33 mouse cellular contexts compared by ENCODE assay signal in the genomic region with DNA sequence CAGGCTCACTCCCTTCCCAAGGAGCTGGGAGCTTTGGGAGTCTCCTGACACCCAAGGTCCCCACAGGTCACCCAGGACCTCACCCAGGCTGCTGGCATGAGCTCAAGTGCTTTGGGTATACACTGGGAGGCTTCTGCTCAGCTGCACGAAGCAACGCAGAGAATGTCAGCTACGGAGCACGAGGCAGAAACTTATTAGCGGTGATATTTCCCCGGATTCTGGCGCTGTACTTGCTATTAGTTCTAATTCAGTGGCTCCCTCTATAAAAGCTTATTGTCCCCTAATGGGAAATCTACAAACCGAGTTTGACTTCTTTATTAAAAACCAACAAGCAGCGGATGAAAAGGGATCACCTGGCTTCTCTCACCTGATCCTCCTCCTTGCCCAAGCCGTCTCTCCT. TPM values are rescaled to one million over a fixed set of nuclear protein-coding genes. Genes with fewer than 3 reads are reported as not detected.
DNase-seq lines count a peak whose midpoint lies in the region; ATAC-seq and TF ChIP-seq lines count a peak whose summit lies in the region.
"Had no signal": no experiment of that assay in that cellular context is flagged by ENCODE, and none has a peak within 500 bp of the region (broad histone marks: within the 10 kb centered on the region; RNA-seq: fewer than 3 reads in every experiment).

No protein-coding gene starts in this region.

- H3K9me3 ChIP-seq in forebrain, postnatal 0 days (ENCODE audit: low read length): 0 out of 2 replicates have a peak, but pooled peaks cover 7% of the 10 kb centered on the region
- peaks cover 9% of the 10 kb centered on the region for H3K9me3 ChIP-seq in forebrain, embryonic 13.5 days (replicated peaks)
- H3K9me3 ChIP-seq in midbrain, embryonic 15.5 days: no peaks in the 10 kb centered on the region
- H3K9me3 ChIP-seq in midbrain, embryonic 16.5 days (replicated peaks; ENCODE audit: control insufficient read depth, low read length, poor library complexity, severe bottlenecking): peaks cover 7% of the 10 kb centered on the region; the same call in 1 of the 2 replicates
- H3K9me3 ChIP-seq in hindbrain, embryonic 16.5 days (ENCODE audit: control insufficient read depth, low read length): peaks cover 3% of the 10 kb centered on the region
- H3K9me3 ChIP-seq: liver, embryonic 12.5 days had no signal

- H3K4me2 ChIP-seq in forebrain, postnatal 0 days (ENCODE audit: low read depth): no peak overlapping the region
- no peak overlapping the region for H3K4me2 ChIP-seq in forebrain, embryonic 13.5 days
- no peak overlapping the region for H3K4me2 ChIP-seq in midbrain, embryonic 15.5 days
- H3K4me2 ChIP-seq in midbrain, embryonic 16.5 days (ENCODE audit: low read length): no peak overlapping the region
- 0 out of 2 replicates have a peak overlapping the region, but pooled peaks have one; percentile 10 for H3K4me2 ChIP-seq in hindbrain, embryonic 16.5 days (ENCODE audit: low read length)
- H3K4me2 ChIP-seq: embryonic facial prominence, embryonic 12.5 days; heart, embryonic 13.5 days; liver, embryonic 12.5 days; neural tube, embryonic 12.5 days had no signal

- ATAC-seq in forebrain, postnatal 0 days: no peak
- no peak for ATAC-seq in forebrain, embryonic 13.5 days
- ATAC-seq in midbrain, embryonic 15.5 days (replicated peaks): 0 out of 2 replicates have a peak, but pooled peaks have one; percentile 53
- no peak for ATAC-seq in midbrain, embryonic 16.5 days
- ATAC-seq in hindbrain, embryonic 16.5 days: peak; percentile 31; the same call in 1 of the 2 replicates
- ATAC-seq: intestine, embryonic 16.5 days; liver, embryonic 12.5 days; liver, postnatal 0 days had no signal

- H3K27ac ChIP-seq in forebrain, postnatal 0 days (ENCODE audit: low read depth, low read length): no peak overlapping the region
- no peak overlapping the region for H3K27ac ChIP-seq in forebrain, embryonic 13.5 days
- H3K27ac ChIP-seq in midbrain, embryonic 15.5 days: no peak overlapping the region
- H3K27ac ChIP-seq in midbrain, embryonic 16.5 days (ENCODE audit: low read length): no peak overlapping the region
- H3K27ac ChIP-seq in hindbrain, embryonic 16.5 days (ENCODE audit: low read depth, low read length): no peak overlapping the region; the same call in 1 of the 2 replicates
- H3K27ac ChIP-seq: embryonic facial prominence, embryonic 12.5 days; heart, embryonic 13.5 days; kidney, postnatal 0 days; liver, embryonic 12.5 days; macrophage; neural tube, embryonic 12.5 days had no signal

- WGBS in forebrain, postnatal 0 days: 16% methylated on average over 10 of the region's 10 CpGs
- WGBS in forebrain, embryonic 13.5 days: 27% methylated on average over 10 of the region's 10 CpGs
- WGBS in midbrain, embryonic 15.5 days: 34% methylated on average over 10 of the region's 10 CpGs
- WGBS in midbrain, embryonic 16.5 days: 34% methylated on average over 10 of the region's 10 CpGs
- 22% methylated on average over 10 of the region's 10 CpGs for WGBS in hindbrain, embryonic 16.5 days

- peak; percentile 34 for DNase-seq in forebrain, postnatal 0 days
- DNase-seq in retina, embryonic 14.5 days (ENCODE audit: low spot score): peak; percentile 42
- no peak for DNase-seq in adipocyte (ENCODE audit: low spot score)
- DNase-seq in natural killer cell, adult 2 months (ENCODE audit: low spot score in 2 of 2): no peak
- DNase-seq: adrenal gland, adult 2 months; cerebellum, adult 9-10 months; cerebellum, postnatal 36 days; embryo, embryonic 11 days; gastrocnemius, postnatal 10 days; heart, postnatal 14 days; kidney, adult 8-10 months; layer of hippocampus, postnatal 36 days; left cerebral cortex, postnatal 4 days; liver, postnatal 0 days; right cerebral cortex, adult 18-20 months; spleen, adult 18-20 months; thymus, postnatal 14 days had no signal

- H3K27me3 ChIP-seq in forebrain, postnatal 0 days (ENCODE audit: insufficient read depth, low read length): no peaks in the 10 kb centered on the region
- peaks cover 9% of the 10 kb centered on the region for H3K27me3 ChIP-seq in forebrain, embryonic 13.5 days
- H3K27me3 ChIP-seq in midbrain, embryonic 15.5 days (replicated peaks): peaks cover 5% of the 10 kb centered on the region; the same call in 1 of the 2 replicates
- no peaks in the 10 kb centered on the region for H3K27me3 ChIP-seq in midbrain, embryonic 16.5 days (ENCODE audit: control insufficient read depth, insufficient read depth, low read depth, low read length)
- no peaks in the 10 kb centered on the region for H3K27me3 ChIP-seq in hindbrain, embryonic 16.5 days (replicated peaks; ENCODE audit: control insufficient read depth, insufficient read depth, low read length)
- H3K27me3 ChIP-seq: embryonic facial prominence, embryonic 12.5 days; liver, embryonic 12.5 days; neural tube, embryonic 12.5 days had no signal

- no peak overlapping the region for H3K4me3 ChIP-seq in forebrain, postnatal 0 days (ENCODE audit: low read depth, low read length)
- H3K4me3 ChIP-seq in forebrain, embryonic 13.5 days: no peak overlapping the region
- H3K4me3 ChIP-seq in midbrain, embryonic 15.5 days: no peak overlapping the region
- H3K4me3 ChIP-seq in midbrain, embryonic 16.5 days (ENCODE audit: low read depth, low read length): no peak overlapping the region
- H3K4me3 ChIP-seq in hindbrain, embryonic 16.5 days (ENCODE audit: low read length): no peak overlapping the region
- H3K4me3 ChIP-seq: embryonic facial prominence, embryonic 12.5 days; heart, embryonic 13.5 days; liver, embryonic 12.5 days; neural tube, embryonic 12.5 days had no signal

- no peak overlapping the region for H3K9ac ChIP-seq in forebrain, postnatal 0 days
- no peak overlapping the region for H3K9ac ChIP-seq in forebrain, embryonic 13.5 days
- H3K9ac ChIP-seq in midbrain, embryonic 15.5 days: no peak overlapping the region
- no peak overlapping the region for H3K9ac ChIP-seq in midbrain, embryonic 16.5 days (ENCODE audit: low read depth, low read length)
- H3K9ac ChIP-seq in hindbrain, embryonic 16.5 days (ENCODE audit: low read depth, low read length): no peak overlapping the region
- H3K9ac ChIP-seq: embryonic facial prominence, embryonic 12.5 days; heart, embryonic 13.5 days; liver, embryonic 12.5 days; liver, postnatal 0 days; neural tube, embryonic 12.5 days had no signal

- no peaks in the 10 kb centered on the region for H3K4me1 ChIP-seq in forebrain, postnatal 0 days (ENCODE audit: insufficient read depth)
- peaks cover 9% of the 10 kb centered on the region; the same call in 1 of the 2 replicates for H3K4me1 ChIP-seq in forebrain, embryonic 13.5 days
- peaks cover 18% of the 10 kb centered on the region for H3K4me1 ChIP-seq in midbrain, embryonic 15.5 days
- peaks cover 6% of the 10 kb centered on the region for H3K4me1 ChIP-seq in midbrain, embryonic 16.5 days (ENCODE audit: control insufficient read depth, insufficient read depth, low read length)
- peaks cover 14% of the 10 kb centered on the region for H3K4me1 ChIP-seq in hindbrain, embryonic 16.5 days (ENCODE audit: control insufficient read depth, insufficient read depth, low read depth, low read length)
- H3K4me1 ChIP-seq: embryonic facial prominence, embryonic 12.5 days; heart, embryonic 13.5 days; liver, embryonic 12.5 days; neural tube, embryonic 12.5 days had no signal

- no peaks in the 10 kb centered on the region for H3K36me3 ChIP-seq in forebrain, postnatal 0 days (ENCODE audit: insufficient read depth)
- no peaks in the 10 kb centered on the region for H3K36me3 ChIP-seq in forebrain, embryonic 13.5 days (ENCODE audit: poor library complexity, severe bottlenecking)
- H3K36me3 ChIP-seq in midbrain, embryonic 15.5 days (replicated peaks): no peaks in the 10 kb centered on the region
- H3K36me3 ChIP-seq in midbrain, embryonic 16.5 days (ENCODE audit: control insufficient read depth, insufficient read depth, low read length): no peaks in the 10 kb centered on the region
- no peaks in the 10 kb centered on the region for H3K36me3 ChIP-seq in hindbrain, embryonic 16.5 days (ENCODE audit: control insufficient read depth, insufficient read depth, low read length)
- H3K36me3 ChIP-seq: embryonic facial prominence, embryonic 12.5 days; heart, embryonic 13.5 days; liver, embryonic 12.5 days; neural tube, embryonic 12.5 days had no signal

- no peak for TF ChIP-seq CTCF in forebrain, postnatal 0 days (IDR thresholded peaks at IDR 0.05; ENCODE audit: low read depth)

RNA-seq across cellular contexts. Expression of a gene that starts 30.5 kb away (rescaled TPM):
- total RNA-seq in forebrain, postnatal 0 days (2014; rRNA removed): 4.7 and 5.4 TPM in 2 replicates
- 9.4 and 10.6 TPM in 2 replicates for polyA plus RNA-seq in forebrain, postnatal 0 days (2015; fragmentation: Nextera tagmentation; extraction: Ambion mirVana)
- polyA plus RNA-seq in forebrain, embryonic 13.5 days (2015; fragmentation: Nextera tagmentation; extraction: Ambion mirVana): 2.0 and 4.2 TPM in 2 replicates
- polyA plus RNA-seq in midbrain, embryonic 15.5 days (2015; fragmentation: Nextera tagmentation; extraction: Ambion mirVana): 8.9 and 11.0 TPM in 2 replicates
- polyA plus RNA-seq in midbrain, embryonic 16.5 days (2015; fragmentation: Nextera tagmentation; extraction: Ambion mirVana): 9.4 and 13.9 TPM in 2 replicates
- polyA plus RNA-seq in hindbrain, embryonic 16.5 days (2015; fragmentation: Nextera tagmentation; extraction: Ambion mirVana): 13.3 and 14.0 TPM in 2 replicates
- total RNA-seq: adrenal gland, adult 2 months; adrenal gland, postnatal 4 days; gastrocnemius, postnatal 10 days; heart, adult 8-10 months; heart, postnatal 14 days; layer of hippocampus, postnatal 36 days; megakaryocyte-erythroid progenitor cell, adult 5-6 weeks; MEL had no signal
- polyA plus RNA-seq: liver, embryonic 12.5 days; liver, postnatal 0 days; macrophage; stomach, embryonic 16.5 days had no signal

Comparison
In these comparisons a context has a peak if more than half of its experiments do, and no peak if none do; other contexts are left out.
1. ATAC-seq: peak in midbrain, embryonic 15.5 days (single experiment) and hindbrain, embryonic 16.5 days (single experiment); none in forebrain, postnatal 0 days (single experiment), forebrain, embryonic 13.5 days (single experiment) and midbrain, embryonic 16.5 days (single experiment).
2. DNase-seq: peak in forebrain, postnatal 0 days (single experiment) and retina, embryonic 14.5 days (single experiment); none in adipocyte (single experiment) and natural killer cell, adult 2 months (0 of 2).